Mouse (Mus musculus) E14TG2a.4 (cell line): ENCODE data around the gene Aes.

Experiments
- H3K27me3 ChIP-seq: 2 replicates; pipeline ENCODE4 v1.6.1; 2014; ENCODE audit warnings: low read length, control low read depth; ENCODE audit not compliant: insufficient read depth
- H3K36me3 ChIP-seq: 2 replicates; pipeline ENCODE4 v1.6.1; 2014; ENCODE audit warnings: low read length, control low read depth; ENCODE audit not compliant: insufficient read depth
- H3K4me1 ChIP-seq: replicated peaks from 2 replicates; pipeline ENCODE4 v1.6.1; 2014; ENCODE audit warnings: low read depth, low read length, control low read depth
- H3K4me3 ChIP-seq: replicated peaks from 2 replicates; pipeline ENCODE4 v1.5.1; 2014; ENCODE audit warnings: mild to moderate bottlenecking, low read length
- H3K9me3 ChIP-seq: 2 replicates; pipeline ENCODE4 v1.6.1; 2014; ENCODE audit warnings: low read length, control low read depth
- CTCF ChIP-seq: conservative IDR thresholded peaks from 2 replicates; pipeline ENCODE4 v1.5.1; 2014; ENCODE audit warnings: low read length
- NANOG ChIP-seq: IDR thresholded peaks from 2 replicates; pipeline ENCODE4 v1.6.1; 2014; ENCODE audit warnings: borderline replicate concordance, low read length, mixed read lengths
- POU5F1 ChIP-seq: IDR thresholded peaks from 2 replicates; pipeline ENCODE4 v1.6.1; 2014; ENCODE audit warnings: low read length, borderline replicate concordance

Gene Aes

GRCm38 (mm10) chr10:81612779-81613178 is 53.5 kb downstream of the Aes start:
- TF ChIP-seq NANOG, result no peak
- TF ChIP-seq POU5F1, result no peak
- TF ChIP-seq CTCF, result no peak
- H3K27me3 ChIP-seq, result no peaks in the 10 kb centered on the region
- H3K4me3 ChIP-seq, result peak overlapping the region; percentile 30; the same call in 1 of the 2 replicates
- H3K4me1 ChIP-seq, result peaks cover 62% of the 10 kb centered on the region
- peaks cover 24% of the 10 kb centered on the region for H3K36me3 ChIP-seq
- peaks cover 30% of the 10 kb centered on the region for H3K9me3 ChIP-seq

- peaks cover 74% of the 10 kb centered on the region for H3K4me1 ChIP-seq
- TF ChIP-seq POU5F1, result no peak
- no peak for TF ChIP-seq NANOG
- TF ChIP-seq CTCF, result no peak
- H3K27me3 ChIP-seq, result no peaks in the 10 kb centered on the region
- H3K4me3 ChIP-seq, result peak overlapping the region; percentile 30
- H3K36me3 ChIP-seq, result 0 out of 2 replicates have a peak, but pooled peaks cover 3% of the 10 kb centered on the region
- peaks cover 8% of the 10 kb centered on the region; the same call in 1 of the 2 replicates for H3K9me3 ChIP-seq
Measured at GRCm38 (mm10) chr10:81615486-81615885, 56.2 kb downstream of the Aes start.
